Mouse (Mus musculus) heart, adult 2 months (tissue): ENCODE results near the gene Nr6a1. TPM values are rescaled to one million over a fixed set of nuclear protein-coding genes. Genes with fewer than 3 reads are reported as not detected.

ENCODE experiments used
- DNase-seq, 2 experiments: peaks; one replicate each; pipeline ENCODE4 v3.0.0; 2021
- H3K27ac ChIP-seq: fragments of 200-600 bp; 2 replicates; pipeline ENCODE4 v1.8.1; 2022
- H3K27me3 ChIP-seq: fragments of 200-500 bp; 2 replicates; pipeline ENCODE4 v1.6.1; 2012; ENCODE audit warnings: mild to moderate bottlenecking, low read length, inconsistent platforms, mixed read lengths; ENCODE audit not compliant: control insufficient read depth, insufficient read depth
- H3K36me3 ChIP-seq: fragments of 200-500 bp; 2 replicates; pipeline ENCODE4 v1.6.1; 2012; ENCODE audit warnings: low read length, inconsistent platforms; ENCODE audit not compliant: control insufficient read depth, insufficient read depth
- H3K4me1 ChIP-seq: fragments of 200-500 bp; 2 replicates; pipeline ENCODE4 v1.6.1; 2011; ENCODE audit warnings: low read length; ENCODE audit not compliant: control insufficient read depth, insufficient read depth
- H3K4me3 ChIP-seq: fragments of 200-600 bp; 2 replicates; pipeline ENCODE4 v1.8.1; 2022
- H3K79me2 ChIP-seq: fragments of 200-500 bp; replicated peaks from 2 replicates; pipeline ENCODE4 v1.6.1; 2012; ENCODE audit warnings: mild to moderate bottlenecking, inconsistent platforms, low read length, moderate library complexity, mixed read lengths; ENCODE audit not compliant: control insufficient read depth, insufficient read depth
- H3K9ac ChIP-seq: fragments of 200-500 bp; 2 replicates; pipeline ENCODE4 v1.6.1; 2012; ENCODE audit warnings: low read depth, mild to moderate bottlenecking, control low read depth, inconsistent platforms, low read length, mixed read lengths
- CTCF ChIP-seq: fragments of 200-600 bp; IDR thresholded peaks from 2 replicates; pipeline ENCODE4 v1.8.1; 2022; ENCODE audit warnings: antibody characterized with exemption, mild to moderate bottlenecking, moderate library complexity
- EP300 ChIP-seq: fragments of 200-500 bp; IDR thresholded peaks from 2 replicates; pipeline ENCODE4 v1.6.1; 2011; ENCODE audit warnings: low read depth, low read length, control low read depth; ENCODE audit not compliant: insufficient read depth
- POLR2A ChIP-seq: fragments of 200-500 bp; IDR thresholded peaks from 2 replicates; pipeline ENCODE4 v1.6.1; 2011; ENCODE audit warnings: mild to moderate bottlenecking, low read depth, low read length, control low read depth; ENCODE audit not compliant: insufficient read depth
- whole genome bisulfite sequencing: fragments of 180-500 bp; shearing (Covaris S2); methylation state at CpG from one replicate; pipeline ENCODE4 v1.1.7; 2018; 5-methylcytosine and 5-hydroxymethylcytosine counted together
- intact Hi-C: fragments of 180-260 bp; cut with DNase I; formaldehyde crosslinking; loops from one replicate; pipeline ENCODE4 v1.15.1; 2025
- polyA plus RNA-seq: library from polyadenylated mRNA; depleted of rRNA; stranded (reverse); fragments of >200 nt; gene quantifications from 2 replicates; pipeline ENCODE4 v1.2.3, GENCODE M21; 2012
- total RNA-seq, 2 experiments: library from RNA; stranded (reverse); gene quantifications; 2 replicates each; pipeline ENCODE4 v1.2.3; 2021

Nr6a1 gene
- total and polyA plus RNA-seq, 3 experiments = 1.2 to 1.4 (median 1.3) TPM

DNA sequence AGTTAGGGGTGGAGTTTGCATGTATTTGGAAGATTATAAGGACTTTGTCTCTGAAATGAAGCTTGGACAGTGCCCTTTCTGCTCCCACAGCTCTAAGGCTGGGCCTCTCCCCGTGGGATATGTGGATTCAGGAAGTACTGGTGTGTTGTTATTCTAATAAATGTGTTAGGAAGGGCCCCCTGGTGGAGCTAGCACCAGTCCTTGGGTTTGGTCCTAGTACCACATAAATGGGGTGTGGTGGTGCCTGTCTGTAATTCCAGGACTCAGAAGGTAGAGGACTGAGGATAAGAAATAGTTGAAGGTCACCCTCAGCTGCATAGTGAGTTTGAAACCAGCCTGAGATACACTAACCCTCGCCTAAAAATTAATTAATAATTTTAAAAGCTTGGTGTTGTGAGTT, 45.7 kb upstream of the Nr6a1 start:
- WGBS = 35% methylated on average over 2 of the region's 2 CpGs
- Histone ChIP-seq H3K4me1 (no peaks in the 10 kb centered on the region), H3K79me2 (no peaks in the 10 kb centered on the region), H3K4me3 (no peak overlapping the region), H3K27me3 (no peaks in the 10 kb centered on the region; the same call in 1 of the 2 replicates), H3K36me3 (no peaks in the 10 kb centered on the region), H3K27ac (no peak overlapping the region), H3K9ac (no peak overlapping the region)
- peak; percentile 35 for TF ChIP-seq CTCF
- no peak for TF ChIP-seq EP300
- DNase-seq = no peak
- intact Hi-C loops = no loop called here

GRCm38 (mm10) chr2:38970057-38970456, 42.6 kb upstream of the Nr6a1 start:
- Histone ChIP-seq H3K27ac (no peak overlapping the region), H3K4me1 (no peaks in the 10 kb centered on the region), H3K79me2 (no peaks in the 10 kb centered on the region), H3K4me3 (no peak overlapping the region), H3K27me3 (no peaks in the 10 kb centered on the region), H3K36me3 (no peaks in the 10 kb centered on the region), H3K9ac (no peak overlapping the region)
- 65% methylated on average over 5 of the region's 5 CpGs for WGBS
- TF ChIP-seq CTCF (no peak), EP300 (no peak), POLR2A (no peak)
- intact Hi-C loops = no loop called here
- no peak for DNase-seq

GRCm38 (mm10) chr2:38969650-38970049, 42.2 kb upstream of the Nr6a1 start:
- H3K9ac ChIP-seq = no peak overlapping the region
- no peak overlapping the region for H3K27ac ChIP-seq
- TF ChIP-seq EP300 (no peak), POLR2A (no peak), CTCF (no peak)
- H3K27me3 ChIP-seq = no peaks in the 10 kb centered on the region
- intact Hi-C loops = no loop called here
- no peaks in the 10 kb centered on the region for H3K4me1 ChIP-seq
- H3K79me2 ChIP-seq = no peaks in the 10 kb centered on the region
- WGBS = 92% methylated on average over 2 of the region's 2 CpGs
- H3K36me3 ChIP-seq = no peaks in the 10 kb centered on the region
- no peak overlapping the region for H3K4me3 ChIP-seq
- DNase-seq = no peak

GRCm38 (mm10) chr2:38964198-38964597, 36.7 kb upstream of the Nr6a1 start:
- no peak overlapping the region for H3K27ac ChIP-seq
- TF ChIP-seq EP300 = no peak
- no peak for TF ChIP-seq POLR2A
- TF ChIP-seq CTCF = no peak
- H3K9ac ChIP-seq = no peak overlapping the region
- no peaks in the 10 kb centered on the region for H3K4me1 ChIP-seq
- WGBS = 46% methylated on average over 4 of the region's 4 CpGs
- no peak for DNase-seq
- intact Hi-C loops = no loop called here
- H3K79me2 ChIP-seq = no peaks in the 10 kb centered on the region
- H3K36me3 ChIP-seq = no peaks in the 10 kb centered on the region
- H3K4me3 ChIP-seq = no peak overlapping the region
- 0 out of 2 replicates have a peak, but pooled peaks cover 2% of the 10 kb centered on the region for H3K27me3 ChIP-seq

DNA sequence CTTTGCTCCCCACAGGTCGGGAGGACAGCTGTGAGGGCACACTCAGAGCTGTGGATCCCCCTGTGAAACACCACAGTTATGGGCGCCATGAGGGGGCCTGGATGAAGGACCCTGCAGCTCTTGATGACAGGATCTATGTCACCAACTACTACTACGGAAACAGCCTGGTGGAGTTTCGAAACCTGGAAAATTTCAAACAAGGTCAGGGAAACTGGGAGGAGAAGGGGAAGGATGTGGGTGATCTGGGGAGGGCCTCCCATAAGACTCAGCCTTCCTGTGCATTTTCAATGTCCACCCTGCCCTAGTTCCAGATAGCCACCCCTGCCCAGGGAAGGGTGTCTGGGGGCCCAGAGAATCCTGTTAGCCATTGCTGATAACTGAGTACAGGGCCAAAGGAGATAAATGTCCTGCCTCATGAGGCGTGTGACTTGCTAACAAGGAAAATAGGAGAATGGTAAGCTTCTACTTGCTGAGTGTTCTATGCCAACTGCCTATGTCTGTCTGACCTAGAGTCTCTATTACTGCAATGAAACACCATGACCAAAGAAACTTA, 30.3 kb upstream of the Nr6a1 start:
- intact Hi-C loops = no loop called here
- Histone ChIP-seq H3K9ac (no peak overlapping the region), H3K4me3 (no peak overlapping the region), H3K4me1 (no peaks in the 10 kb centered on the region; the same call in 1 of the 2 replicates), H3K27me3 (0 out of 2 replicates have a peak, but pooled peaks cover 2% of the 10 kb centered on the region), H3K79me2 (no peaks in the 10 kb centered on the region), H3K27ac (no peak overlapping the region), H3K36me3 (no peaks in the 10 kb centered on the region)
- 63% methylated on average over 5 of the region's 5 CpGs for WGBS
- no peak for DNase-seq
- TF ChIP-seq CTCF = no peak
- TF ChIP-seq POLR2A = no peak
- TF ChIP-seq EP300 = no peak

GRCm38 (mm10) chr2:38956062-38956461, 28.6 kb upstream of the Nr6a1 start:
- no peak overlapping the region for H3K4me3 ChIP-seq
- intact Hi-C loops = no loop called here
- DNase-seq = no peak
- no peaks in the 10 kb centered on the region for H3K79me2 ChIP-seq
- no peaks in the 10 kb centered on the region for H3K36me3 ChIP-seq
- H3K27me3 ChIP-seq = 0 out of 2 replicates have a peak, but pooled peaks cover 2% of the 10 kb centered on the region
- WGBS = 67% methylated on average over 2 of the region's 2 CpGs
- H3K4me1 ChIP-seq = peaks cover 2% of the 10 kb centered on the region
- TF ChIP-seq EP300 (no peak), CTCF (no peak), POLR2A (no peak)
- no peak overlapping the region for H3K27ac ChIP-seq
- no peak overlapping the region for H3K9ac ChIP-seq
